Mouse (Mus musculus): Measurements from ENCODE around the gene Mdfic.

Gene Mdfic

GRCm38 (mm10) chr6:15742591-15743149 lies 22.2 kb downstream of the Mdfic start:
- DNase-seq, result no peak

GRCm38 (mm10) chr6:15743291-15743792 lies 22.9 kb downstream of the Mdfic start:
- no peak for DNase-seq

- DNase-seq, result no peak
Observed at GRCm38 (mm10) chr6:15743793-15744192, 23.3 kb downstream of the Mdfic start.

GRCm38 (mm10) chr6:15745313-15745712 lies 24.9 kb downstream of the Mdfic start:
- DNase-seq, result no peak

- no peak for DNase-seq
Observed at GRCm38 (mm10) chr6:15745891-15746290, 25.4 kb downstream of the Mdfic start.

- DNase-seq, result no peak
Observed at GRCm38 (mm10) chr6:15747396-15748155, 27.1 kb downstream of the Mdfic start.

- DNase-seq, result no peak
Observed at GRCm38 (mm10) chr6:15748236-15748635, 27.8 kb downstream of the Mdfic start.

- DNase-seq, result no peak
Observed at GRCm38 (mm10) chr6:15748943-15749342, 28.5 kb downstream of the Mdfic start.

- DNase-seq, result no peak
Observed at GRCm38 (mm10) chr6:15750101-15750500, 29.6 kb downstream of the Mdfic start.

GRCm38 (mm10) chr6:15751375-15751774 lies 30.9 kb downstream of the Mdfic start:
- no peak for DNase-seq

- no peak for DNase-seq
Observed at GRCm38 (mm10) chr6:15752160-15752559, 31.7 kb downstream of the Mdfic start.

- no peak for DNase-seq
Observed at GRCm38 (mm10) chr6:15753208-15753607, 32.7 kb downstream of the Mdfic start.

- DNase-seq, result no peak
Observed at GRCm38 (mm10) chr6:15758394-15758793, 37.9 kb downstream of the Mdfic start.

GRCm38 (mm10) chr6:15760750-15761149 lies 40.3 kb downstream of the Mdfic start:
- no peak for DNase-seq

- no peak for DNase-seq
Observed at GRCm38 (mm10) chr6:15764039-15764438, 43.6 kb downstream of the Mdfic start.

GRCm38 (mm10) chr6:15767460-15767859 lies 47.0 kb downstream of the Mdfic start:
- DNase-seq, result no peak

- DNase-seq, result no peak
Observed at GRCm38 (mm10) chr6:15770128-15770527, 49.7 kb downstream of the Mdfic start.

- no peak for DNase-seq
Observed at GRCm38 (mm10) chr6:15777070-15777469, 56.6 kb downstream of the Mdfic start.

GRCm38 (mm10) chr6:15780127-15780526 lies 59.7 kb downstream of the Mdfic start:
- DNase-seq, result no peak

- no peak for DNase-seq
Observed at GRCm38 (mm10) chr6:15780688-15781087, 60.2 kb downstream of the Mdfic start.

GRCm38 (mm10) chr6:15789523-15790500 lies 69.4 kb downstream of the Mdfic start:
- DNase-seq, result peak; percentile 81 to 86

- no peak for DNase-seq
Observed at GRCm38 (mm10) chr6:15792680-15793601, 72.5 kb downstream of the Mdfic start.
